Mouse (Mus musculus) liver, adult 2 months (tissue): ENCODE measurements around the gene Glt8d2. TPM values are rescaled to one million over a fixed set of nuclear protein-coding genes. Genes with fewer than 3 reads are reported as not detected.

Experiments
- DNase-seq: peaks from one replicate; pipeline ENCODE4 v3.0.0-alpha.2; 2011; ENCODE audit warnings: low read depth, low spot score; ENCODE audit errors: extremely low read depth
- H3K27ac ChIP-seq: fragments of 200-500 bp; replicated peaks from 2 replicates; pipeline ENCODE4 v1.5.1; 2012; ENCODE audit warnings: low read depth, mild to moderate bottlenecking, control low read depth, inconsistent platforms, low read length; ENCODE audit not compliant: insufficient read depth
- H3K27me3 ChIP-seq: fragments of 200-500 bp; 2 replicates; pipeline ENCODE4 v1.6.1; 2012; ENCODE audit warnings: mild to moderate bottlenecking, moderate library complexity, low read length, inconsistent platforms; ENCODE audit not compliant: control insufficient read depth, insufficient read depth
- H3K36me3 ChIP-seq: fragments of 200-500 bp; 2 replicates; pipeline ENCODE4 v1.6.1; 2012; ENCODE audit warnings: low read length, inconsistent platforms; ENCODE audit not compliant: control insufficient read depth, insufficient read depth
- H3K4me1 ChIP-seq: fragments of 200-500 bp; 2 replicates; pipeline ENCODE4 v1.6.1; 2011; ENCODE audit warnings: low read length; ENCODE audit not compliant: control insufficient read depth, insufficient read depth
- H3K4me3 ChIP-seq: fragments of 200-500 bp; 2 replicates; pipeline ENCODE4 v1.5.1; 2011; ENCODE audit warnings: low read depth, mild to moderate bottlenecking, control low read depth, low read length, moderate library complexity; ENCODE audit not compliant: insufficient read depth
- H3K79me2 ChIP-seq: fragments of 200-500 bp; 2 replicates; pipeline ENCODE4 v1.6.1; 2012; ENCODE audit warnings: inconsistent platforms, mild to moderate bottlenecking, low read length, moderate library complexity; ENCODE audit not compliant: control insufficient read depth, insufficient read depth
- H3K9ac ChIP-seq: fragments of 200-500 bp; 2 replicates; pipeline ENCODE4 v1.6.1; 2012; ENCODE audit warnings: low read depth, mild to moderate bottlenecking, control low read depth, inconsistent platforms, low read length
- CTCF ChIP-seq: fragments of 200-500 bp; IDR thresholded peaks from 2 replicates; pipeline ENCODE4 v1.5.1; 2011; ENCODE audit warnings: low read depth, low read length, control low read depth
- POLR2A ChIP-seq: fragments of 200-500 bp; IDR thresholded peaks from 2 replicates; pipeline ENCODE4 v1.6.1; 2011; ENCODE audit warnings: low read length, control low read depth; ENCODE audit not compliant: insufficient read depth; ENCODE audit errors: extremely low read depth
- WGBS: fragments of 180-500 bp; shearing (Covaris S2); methylation state at CpG from one replicate; pipeline ENCODE4 v1.1.7; 2018; 5-methylcytosine and 5-hydroxymethylcytosine counted together
- polyA plus RNA-seq: library from polyadenylated mRNA; depleted of rRNA; stranded (reverse); fragments of >200 nt; gene quantifications from 2 replicates; pipeline ENCODE4 v1.2.3, GENCODE M21; 2012
- total RNA-seq: library from RNA; depleted of rRNA; stranded (reverse); fragments of >200 nt; gene quantifications from 2 replicates; pipeline ENCODE4 v1.2.3, GENCODE M21; 2014

The Glt8d2 gene
- total and polyA plus RNA-seq, 2 experiments, result 0.18 TPM; not detected in 1

GRCm38 (mm10) chr10:82695956-82696355 lies 5.5 kb upstream of the Glt8d2 start, which contains the start of gene Hcfc2:
Gene Hcfc2 (plus strand): TSS chr10:82696160.
- Histone ChIP-seq H3K79me2 (peaks cover 10% of the 10 kb centered on the region; the same call in 1 of the 2 replicates), H3K27ac (no peak within 1 kb of the TSS), H3K27me3 (no peaks in the 10 kb centered on the region), H3K4me1 (peaks cover 3% of the 10 kb centered on the region; the same call in 1 of the 2 replicates), H3K36me3 (no peaks in the 10 kb centered on the region), H3K4me3 (no peak within 1 kb of the TSS), H3K9ac (no peak within 1 kb of the TSS)
- no peak for DNase-seq
- 77% methylated on average over 5 of the region's 5 CpGs for WGBS
- TF ChIP-seq POLR2A (no peak), CTCF (no peak)

GRCm38 (mm10) chr10:82689681-82690211 lies 704 bp downstream of the Glt8d2 start:
- Histone ChIP-seq H3K36me3 (no peaks in the 10 kb centered on the region), H3K27ac (no peak overlapping the region), H3K9ac (no peak overlapping the region), H3K79me2 (no peaks in the 10 kb centered on the region), H3K4me1 (no peaks in the 10 kb centered on the region), H3K4me3 (no peak overlapping the region), H3K27me3 (no peaks in the 10 kb centered on the region)
- no peak for DNase-seq
- TF ChIP-seq POLR2A (no peak), CTCF (no peak)
- WGBS, result 69% methylated on average over 7 of the region's 7 CpGs

- TF ChIP-seq CTCF (no peak), POLR2A (no peak)
- no peaks in the 10 kb centered on the region for H3K36me3 ChIP-seq
- H3K27me3 ChIP-seq, result no peaks in the 10 kb centered on the region
- H3K79me2 ChIP-seq, result no peaks in the 10 kb centered on the region
- H3K27ac ChIP-seq, result no peak overlapping the region
- no peak overlapping the region for H3K4me3 ChIP-seq
- no peak for DNase-seq
- H3K9ac ChIP-seq, result no peak overlapping the region
- WGBS, result 80% methylated on average over 2 of the region's 2 CpGs
- no peaks in the 10 kb centered on the region for H3K4me1 ChIP-seq
These were observed 5.0 kb downstream of the Glt8d2 start for GRCm38 (mm10) chr10:82685440-82685839.

GRCm38 (mm10) chr10:82681639-82682038 lies 8.8 kb downstream of the Glt8d2 start:
- Histone ChIP-seq H3K27me3 (no peaks in the 10 kb centered on the region), H3K9ac (no peak overlapping the region), H3K4me1 (no peaks in the 10 kb centered on the region), H3K79me2 (no peaks in the 10 kb centered on the region), H3K27ac (no peak overlapping the region), H3K4me3 (no peak overlapping the region), H3K36me3 (no peaks in the 10 kb centered on the region)
- 89% methylated on average over 7 of the region's 7 CpGs for WGBS
- DNase-seq, result no peak
- TF ChIP-seq POLR2A (no peak), CTCF (no peak)

- TF ChIP-seq CTCF, result no peak
- no peak for TF ChIP-seq POLR2A
- Histone ChIP-seq H3K4me3 (no peak overlapping the region), H3K27me3 (no peaks in the 10 kb centered on the region), H3K27ac (no peak overlapping the region), H3K9ac (no peak overlapping the region), H3K4me1 (no peaks in the 10 kb centered on the region), H3K79me2 (no peaks in the 10 kb centered on the region), H3K36me3 (no peaks in the 10 kb centered on the region)
- no peak for DNase-seq
- WGBS, result 89% methylated on average over 5 of the region's 5 CpGs
These were observed 9.7 kb downstream of the Glt8d2 start for GRCm38 (mm10) chr10:82680769-82681168.

GRCm38 (mm10) chr10:82676949-82677348 lies 13.5 kb downstream of the Glt8d2 start:
- Histone ChIP-seq H3K4me3 (no peak overlapping the region), H3K4me1 (no peaks in the 10 kb centered on the region), H3K79me2 (no peaks in the 10 kb centered on the region), H3K36me3 (no peaks in the 10 kb centered on the region), H3K9ac (no peak overlapping the region), H3K27me3 (no peaks in the 10 kb centered on the region), H3K27ac (no peak overlapping the region)
- TF ChIP-seq POLR2A (no peak), CTCF (no peak)
- 87% methylated on average over 6 of the region's 6 CpGs for WGBS
- DNase-seq, result no peak
